Mouse (Mus musculus) CH12.LX (cell line): ENCODE data around the gene Dthd1. TPM values are rescaled to one million over a fixed set of nuclear protein-coding genes. Genes with fewer than 3 reads are reported as not detected.

Source experiments
- DNase-seq: peaks from one replicate; pipeline ENCODE4 v3.0.0-alpha.2; 2013; ENCODE audit errors: extremely low read depth
- H3K27ac ChIP-seq: 2 replicates; pipeline ENCODE4 v1.5.1; 2012; ENCODE audit warnings: low read depth, mild to moderate bottlenecking, control low read depth, moderate library complexity; ENCODE audit not compliant: insufficient read depth
- H3K27me3 ChIP-seq: replicated peaks from 2 replicates; pipeline ENCODE3; 2012; ENCODE audit warnings: inconsistent platforms
- H3K36me3 ChIP-seq, 2 experiments: replicated peaks in 1 of 2; 2 replicates each; pipeline versions ENCODE3 to v1.6.1; 2012; ENCODE audit warnings: inconsistent platforms in 1 of 2, low read length in 1 of 2, mild to moderate bottlenecking in 1 of 2, mixed read lengths in 1 of 2, moderate library complexity in 1 of 2; ENCODE audit not compliant: control insufficient read depth in 1 of 2, insufficient read depth in 1 of 2
- H3K4me1 ChIP-seq, 2 experiments: 2 replicates each; pipeline ENCODE4 v1.6.1; 2012; ENCODE audit warnings: inconsistent platforms in 1 of 2, moderate library complexity in 1 of 2; ENCODE audit not compliant: insufficient read depth in 2 of 2, control insufficient read depth in 1 of 2
- H3K4me2 ChIP-seq: 2 replicates; pipeline ENCODE4 v1.6.1; 2012; ENCODE audit warnings: low read depth, mild to moderate bottlenecking, control low read depth; ENCODE audit not compliant: poor library complexity, insufficient read depth, severe bottlenecking
- H3K4me3 ChIP-seq, 3 experiments: fragments of 150-350 bp in 1 of 3; sonication (generic) in 1 of 3; replicated peaks in 1 of 3; 2 replicates each; pipeline versions ENCODE3 to v1.5.1; 2011 to 2012; ENCODE audit warnings: low read depth in 2 of 3, low read length in 2 of 3, mild to moderate bottlenecking in 2 of 3, moderate library complexity in 2 of 3, control low read depth in 1 of 3, improper control_type of control experiment in 1 of 3, inconsistent platforms in 1 of 3, mixed read lengths in 1 of 3; ENCODE audit not compliant: poor library complexity in 1 of 3
- H3K79me2 ChIP-seq: replicated peaks from 2 replicates; pipeline ENCODE4 v1.6.1; 2012; ENCODE audit warnings: mild to moderate bottlenecking, moderate library complexity; ENCODE audit not compliant: control insufficient read depth, poor library complexity, insufficient read depth, severe bottlenecking; ENCODE audit errors: extremely low read depth
- H3K9ac ChIP-seq: 2 replicates; pipeline ENCODE4 v1.6.1; 2012; ENCODE audit warnings: low read depth, mild to moderate bottlenecking, control low read depth, moderate library complexity; ENCODE audit not compliant: insufficient read depth
- H3K9me3 ChIP-seq: replicated peaks from 2 replicates; pipeline ENCODE3; 2012; ENCODE audit warnings: low read length, inconsistent platforms, mixed read lengths
- BHLHE40 ChIP-seq: IDR thresholded peaks from 2 replicates; pipeline ENCODE4 v1.6.1; 2011; ENCODE audit warnings: mild to moderate bottlenecking, low read depth, low read length, improper control_type of control experiment
- CHD2 ChIP-seq: IDR thresholded peaks from 2 replicates; pipeline ENCODE4 v1.6.1; 2011; ENCODE audit warnings: low read length, improper control_type of control experiment
- CTCF ChIP-seq, 2 experiments: IDR thresholded peaks in 1 of 2; conservative IDR thresholded peaks in 1 of 2; 2 replicates each; pipeline ENCODE4 v1.5.1; 2011 to 2012; ENCODE audit warnings: low read depth in 2 of 2, low read length in 2 of 2, improper control_type of control experiment in 1 of 2, inconsistent platforms in 1 of 2, mild to moderate bottlenecking in 1 of 2, moderate library complexity in 1 of 2
- E2F4 ChIP-seq: IDR thresholded peaks from 2 replicates; pipeline ENCODE4 v1.6.1; 2011; ENCODE audit warnings: low read depth, low read length, improper control_type of control experiment; ENCODE audit not compliant: insufficient replicate concordance
- ETS1 ChIP-seq: conservative IDR thresholded peaks from 2 replicates; pipeline ENCODE4 v1.6.1; 2012; ENCODE audit warnings: low read depth, mild to moderate bottlenecking, inconsistent platforms, low read length, improper control_type of control experiment, moderate library complexity
- GABPA ChIP-seq: IDR thresholded peaks from 2 replicates; pipeline ENCODE4 v1.6.1; 2012; ENCODE audit warnings: low read depth, low read length, improper control_type of control experiment, inconsistent platforms; ENCODE audit not compliant: insufficient replicate concordance
- IRF4 ChIP-seq: IDR thresholded peaks from 2 replicates; pipeline ENCODE4 v1.6.1; 2014; ENCODE audit warnings: low read depth, mild to moderate bottlenecking, inconsistent platforms, low read length, improper control_type of control experiment
- JUND ChIP-seq: conservative IDR thresholded peaks from 2 replicates; pipeline ENCODE4 v1.6.1; 2011; ENCODE audit warnings: low read depth, low read length, improper control_type of control experiment
- KAT2A ChIP-seq: IDR thresholded peaks from 2 replicates; pipeline ENCODE4 v1.6.1; 2012; ENCODE audit warnings: low read length, improper control_type of control experiment, inconsistent platforms; ENCODE audit not compliant: insufficient replicate concordance
- MAZ ChIP-seq: IDR thresholded peaks from 2 replicates; pipeline ENCODE4 v1.6.1; 2012; ENCODE audit warnings: low read depth, mild to moderate bottlenecking, inconsistent platforms, low read length, improper control_type of control experiment, moderate library complexity
- MEF2A ChIP-seq: IDR thresholded peaks from 2 replicates; pipeline ENCODE4 v1.6.1; 2014; ENCODE audit warnings: low read depth, mild to moderate bottlenecking, inconsistent platforms, low read length, improper control_type of control experiment, borderline replicate concordance
- PAX5 ChIP-seq: IDR thresholded peaks from 2 replicates; pipeline ENCODE4 v1.6.1; 2012; ENCODE audit warnings: low read length, inconsistent platforms, mixed read lengths
- POLR2A ChIP-seq: IDR thresholded peaks from 2 replicates; pipeline ENCODE4 v1.6.1; 2011; ENCODE audit warnings: low read depth, mild to moderate bottlenecking, improper control_type of control experiment, low read length
- RAD21 ChIP-seq: IDR thresholded peaks from 2 replicates; pipeline ENCODE4 v1.6.1; 2011; ENCODE audit warnings: low read depth, mild to moderate bottlenecking, low read length, improper control_type of control experiment, moderate library complexity
- RCOR1 ChIP-seq: conservative IDR thresholded peaks from 2 replicates; pipeline ENCODE4 v1.6.1; 2012; ENCODE audit warnings: low read depth, mild to moderate bottlenecking, inconsistent platforms, low read length, improper control_type of control experiment
- SIN3A ChIP-seq: IDR thresholded peaks from 2 replicates; pipeline ENCODE4 v1.6.1; 2012; ENCODE audit warnings: low read length, improper control_type of control experiment, inconsistent platforms
- SMC3 ChIP-seq: IDR thresholded peaks from 2 replicates; pipeline ENCODE4 v1.6.1; 2011; ENCODE audit warnings: low read depth, low read length, improper control_type of control experiment
- USF1 ChIP-seq: IDR thresholded peaks from 2 replicates; pipeline ENCODE4 v1.6.1; 2014; ENCODE audit warnings: low read depth, mild to moderate bottlenecking, inconsistent platforms, low read length, improper control_type of control experiment
- ZC3H11A ChIP-seq: IDR thresholded peaks from 2 replicates; pipeline ENCODE4 v1.6.1; 2012; ENCODE audit warnings: low read depth, mild to moderate bottlenecking, inconsistent platforms, low read length, improper control_type of control experiment
- ZMIZ1 ChIP-seq: IDR thresholded peaks from 2 replicates; pipeline ENCODE4 v1.6.1; 2012; ENCODE audit warnings: low read depth, mild to moderate bottlenecking, inconsistent platforms, low read length, improper control_type of control experiment
- ZNF384 ChIP-seq: IDR thresholded peaks from 2 replicates; pipeline ENCODE4 v1.6.1; 2012; ENCODE audit warnings: low read depth, low read length, improper control_type of control experiment, inconsistent platforms
- dilution Hi-C: fragments of 300-500 bp; cut with MboI; formaldehyde crosslinking; loops from 2 replicates; pipeline ENCODE4 v1.14.3; 2020; ENCODE audit warnings: low sequenced_read_pairs; ENCODE audit not compliant: extremely low pct_unique_long_range_greater_than_20kb, extremely low pct_ligation_motif_present
- in situ Hi-C: fragments of 300-500 bp; cut with MboI; formaldehyde crosslinking; loops from 3 replicates; pipeline ENCODE4 v1.14.3; 2019; ENCODE audit warnings: low sequenced_read_pairs, low pct_ligation_motif_present, low pct_unique_long_range_greater_than_20kb, mixed read lengths
- polyA plus RNA-seq: library from polyadenylated mRNA; unstranded; fragments of >175 nt; gene quantifications from 2 replicates; pipeline ENCODE4 v1.2.1, GENCODE M21; 2012; ENCODE audit warnings: low read depth; ENCODE audit not compliant: insufficient read length
- total RNA-seq, 2 experiments: library from RNA; depleted of rRNA; stranded (reverse); fragments of 300-350 nt in 1 of 2; fragments of >200 nt in 1 of 2; gene quantifications; 2 replicates each; pipeline ENCODE4 v1.2.3; 2012 to 2014

The Dthd1 gene
- total and polyA plus RNA-seq, 3 experiments, result not detected

- H3K36me3 ChIP-seq, result no peaks in the 10 kb centered on the region
- no peak for DNase-seq
- H3K9ac ChIP-seq, result no peak overlapping the region
- H3K4me2 ChIP-seq, result no peak overlapping the region
- peaks cover 2% of the 10 kb centered on the region for H3K9me3 ChIP-seq
- dilution Hi-C loops, result no loop called here
- H3K4me1 ChIP-seq, result no peaks in the 10 kb centered on the region
- no peaks in the 10 kb centered on the region for H3K79me2 ChIP-seq
- TF ChIP-seq JUND (no peak), CTCF (conservative IDR thresholded peaks at IDR 0.05 in 1 of 2, IDR thresholded peaks at IDR 0.05 in 1 of 2; ENCODE audit: low read depth in 2 of 2, low read length in 2 of 2) (no peak), RCOR1 (no peak), ETS1 (no peak), E2F4 (no peak), POLR2A (no peak), GABPA (no peak), IRF4 (no peak), PAX5 (no peak), SIN3A (no peak), MAZ (no peak), SMC3 (no peak), ZMIZ1 (no peak), ZNF384 (no peak), BHLHE40 (no peak), USF1 (no peak), KAT2A (no peak), RAD21 (no peak)
- H3K4me3 ChIP-seq, result no peak overlapping the region
- in situ Hi-C loops, result no loop called here
- no peak overlapping the region for H3K27ac ChIP-seq
- no peaks in the 10 kb centered on the region for H3K27me3 ChIP-seq
Measured at GRCm38 (mm10) chr5:62879530-62879929, 65.9 kb downstream of the Dthd1 start.

GRCm38 (mm10) chr5:62895326-62895725 lies 81.7 kb downstream of the Dthd1 start:
- H3K27me3 ChIP-seq, result no peaks in the 10 kb centered on the region
- no peaks in the 10 kb centered on the region for H3K9me3 ChIP-seq
- in situ Hi-C loops (no loop called here), dilution Hi-C loops (no loop called here)
- H3K79me2 ChIP-seq, result no peaks in the 10 kb centered on the region
- peak; percentile 48 for DNase-seq
- no peak overlapping the region for H3K4me3 ChIP-seq
- H3K4me1 ChIP-seq, result peaks cover 0 to 16% of the 10 kb centered on the region in 2 experiments; a peak in 2 of 4 replicates
- TF ChIP-seq ZC3H11A (no peak), RAD21 (peak; percentile 86), E2F4 (no peak), CHD2 (no peak), CTCF (conservative IDR thresholded peaks at IDR 0.05 in 1 of 2, IDR thresholded peaks at IDR 0.05 in 1 of 2; ENCODE audit: low read depth in 2 of 2, low read length in 2 of 2) (peak in 1 of 2 experiments; percentile 79; a peak in 3 of 4 replicates), MEF2A (0 out of 2 replicates have a peak, but pooled peaks have one; percentile 17), SMC3 (peak; percentile 68)
- no peak overlapping the region for H3K9ac ChIP-seq
- no peak overlapping the region for H3K4me2 ChIP-seq
- H3K27ac ChIP-seq, result no peak overlapping the region
- no peaks in the 10 kb centered on the region for H3K36me3 ChIP-seq
